Mouse (Mus musculus) liver, embryonic 16.5 days (tissue): Measurements from ENCODE around the gene Smyd3. TPM values are rescaled to one million over a fixed set of nuclear protein-coding genes. Genes with fewer than 3 reads are reported as not detected.

Source experiments
- ATAC-seq: fragments of 200-750 bp; cut with Nextera tagmentation; 2 replicates; pipeline ENCODE4 v1.8.0; 2017; ENCODE audit warnings: low read depth, mild to moderate bottlenecking, moderate number of reproducible peaks, moderate library complexity
- H3K27ac ChIP-seq: fragments of 300-500 bp; sonication (generic); 2 replicates; pipeline ENCODE4 v1.5.1; 2014; ENCODE audit warnings: mild to moderate bottlenecking, low read length
- H3K27me3 ChIP-seq: fragments of 300-500 bp; sonication (generic); 2 replicates; pipeline ENCODE4 v1.6.1; 2014; ENCODE audit warnings: low read depth, low read length, mixed read lengths; ENCODE audit not compliant: control insufficient read depth, insufficient read depth
- H3K36me3 ChIP-seq: fragments of 300-500 bp; sonication (generic); 2 replicates; pipeline ENCODE4 v1.6.1; 2014; ENCODE audit warnings: mild to moderate bottlenecking; ENCODE audit not compliant: control insufficient read depth, insufficient read depth
- H3K4me1 ChIP-seq: fragments of 300-500 bp; sonication (generic); 2 replicates; pipeline ENCODE4 v1.6.1; 2014; ENCODE audit warnings: low read depth, low read length, mixed read lengths; ENCODE audit not compliant: control insufficient read depth
- H3K4me2 ChIP-seq: fragments of 300-500 bp; sonication (generic); 2 replicates; pipeline ENCODE4 v1.6.1; 2014; ENCODE audit warnings: low read depth, low read length, mixed read lengths
- H3K4me3 ChIP-seq: fragments of 300-500 bp; sonication (generic); 2 replicates; pipeline ENCODE4 v1.5.1; 2014; ENCODE audit warnings: low read depth, mild to moderate bottlenecking, low read length
- H3K9ac ChIP-seq: fragments of 300-500 bp; sonication (generic); 2 replicates; pipeline ENCODE4 v1.6.1; 2014; ENCODE audit warnings: low read depth, low read length
- H3K9me3 ChIP-seq: fragments of 300-500 bp; sonication (generic); replicated peaks from 2 replicates; pipeline ENCODE4 v1.6.1; 2016; ENCODE audit warnings: low read length; ENCODE audit not compliant: control insufficient read depth
- WGBS: fragments of 180-500 bp; shearing (Covaris S2); extraction: QIAGEN DNeasy Blood & Tissue Kit; methylation state at CpG from one replicate; pipeline ENCODE4 v1.1.7; 2014; ENCODE audit not compliant: insufficient replicate concordance; 5-methylcytosine and 5-hydroxymethylcytosine counted together
- polyA plus RNA-seq: library from polyadenylated mRNA; unstranded; fragments of >200 nt; fragmentation: Nextera tagmentation; extraction: Ambion mirVana; gene quantifications from 2 replicates; pipeline ENCODE4 v1.2.1, GENCODE M21; 2015

The Smyd3 gene
- polyA plus RNA-seq, 1 experiment from 2014 or later, result 6.4 TPM

DNA sequence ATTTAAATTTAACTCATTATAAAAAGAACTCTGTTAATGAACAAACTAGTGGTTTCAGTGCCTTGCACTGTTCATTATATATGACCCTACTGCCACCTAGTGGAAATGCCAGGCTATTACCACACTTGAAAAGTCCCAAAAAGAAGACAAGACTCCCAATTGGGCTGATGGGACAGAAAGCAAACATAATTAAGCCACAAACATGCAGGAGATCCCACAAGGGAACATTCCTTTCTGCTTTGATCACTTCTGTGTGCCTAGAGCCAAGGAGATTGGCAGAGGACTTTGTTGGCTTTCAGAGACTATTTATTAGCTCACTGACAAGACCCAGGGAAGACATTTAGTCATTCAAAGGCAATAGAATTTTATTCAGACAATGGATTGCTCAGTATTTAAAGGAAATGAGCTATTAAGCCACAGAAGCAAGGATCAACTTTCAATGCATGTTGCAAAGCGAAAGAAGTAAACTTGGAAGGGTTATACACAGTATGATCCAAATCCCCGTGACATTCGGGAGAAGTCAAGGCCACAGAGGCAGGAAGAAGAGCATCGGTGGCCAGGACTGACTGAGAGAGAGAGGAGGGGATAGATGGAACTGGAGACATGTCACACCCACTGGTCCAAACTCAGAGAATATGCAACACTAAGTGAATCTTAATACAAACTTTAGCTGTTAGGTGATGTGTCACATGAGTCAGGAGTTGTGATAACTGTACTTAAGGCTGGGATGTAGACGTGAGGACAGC is 40.5 kb downstream of the Smyd3 start:
- no peak overlapping the region for H3K4me2 ChIP-seq
- ATAC-seq, result no peak
- H3K9ac ChIP-seq, result no peak overlapping the region
- no peaks in the 10 kb centered on the region for H3K4me1 ChIP-seq
- no peak overlapping the region for H3K27ac ChIP-seq
- H3K36me3 ChIP-seq, result no peaks in the 10 kb centered on the region
- 61% methylated on average over 5 of the region's 5 CpGs for WGBS
- no peaks in the 10 kb centered on the region for H3K9me3 ChIP-seq
- no peak overlapping the region for H3K4me3 ChIP-seq
- H3K27me3 ChIP-seq, result no peaks in the 10 kb centered on the region

DNA sequence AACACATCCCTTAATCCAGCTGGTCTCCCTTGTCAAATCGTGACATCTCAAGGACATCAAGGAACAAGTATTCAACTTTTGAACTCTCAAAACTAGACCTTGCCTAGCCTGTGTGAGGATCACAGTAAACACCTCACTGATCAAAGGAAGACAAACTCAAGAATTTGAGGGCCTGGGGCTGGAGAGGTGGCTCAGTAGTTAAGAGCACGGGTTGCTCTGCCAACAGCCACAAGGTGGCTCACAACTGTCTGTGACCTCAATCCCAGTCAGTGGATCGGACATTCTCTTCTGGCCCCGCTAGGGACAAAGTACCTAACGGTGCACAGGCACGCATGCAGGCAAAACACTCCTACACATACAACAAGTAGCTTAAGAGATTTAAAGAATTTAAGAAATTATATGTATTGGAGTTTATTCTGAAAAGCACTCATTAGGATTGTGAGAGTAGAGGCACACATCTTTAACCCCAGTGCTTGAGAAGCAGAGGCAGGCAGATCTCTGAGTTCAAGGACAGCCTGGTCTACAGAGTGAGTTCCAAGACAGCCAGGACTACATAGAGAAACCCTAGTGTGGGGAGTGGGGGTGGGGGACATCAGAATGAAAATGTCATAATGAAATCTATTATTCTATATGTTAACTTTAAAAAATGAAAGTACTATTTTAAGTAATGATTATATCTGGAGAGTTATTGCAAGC is 41.2 kb downstream of the Smyd3 start:
- ATAC-seq, result no peak
- no peak overlapping the region for H3K4me2 ChIP-seq
- no peak overlapping the region for H3K27ac ChIP-seq
- no peaks in the 10 kb centered on the region for H3K27me3 ChIP-seq
- WGBS, result 62% methylated on average over 6 of the region's 6 CpGs
- no peaks in the 10 kb centered on the region for H3K36me3 ChIP-seq
- no peaks in the 10 kb centered on the region for H3K9me3 ChIP-seq
- no peak overlapping the region for H3K4me3 ChIP-seq
- H3K9ac ChIP-seq, result no peak overlapping the region
- no peaks in the 10 kb centered on the region for H3K4me1 ChIP-seq

DNA sequence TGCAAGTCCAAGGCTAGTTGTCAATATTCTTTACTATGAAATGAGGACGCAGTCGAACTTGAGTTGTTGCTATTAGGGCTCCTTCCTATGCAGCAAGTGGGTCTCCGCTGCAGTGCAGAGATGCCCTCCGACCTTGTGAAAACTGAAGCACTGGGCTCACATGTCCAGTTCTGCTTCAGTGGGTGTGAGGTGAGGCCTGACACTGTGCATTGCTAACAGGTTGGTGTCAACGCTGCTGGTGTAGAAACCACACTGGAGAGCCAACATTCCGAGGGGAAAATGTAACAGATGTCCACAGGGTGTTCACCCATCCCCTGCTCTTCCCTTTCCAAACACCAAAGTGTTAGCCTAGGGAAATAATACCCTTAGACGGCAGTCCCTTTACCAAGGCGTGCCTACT is 43.1 kb downstream of the Smyd3 start:
- Histone ChIP-seq H3K36me3 (no peaks in the 10 kb centered on the region), H3K9ac (no peak overlapping the region), H3K9me3 (no peaks in the 10 kb centered on the region), H3K27ac (no peak overlapping the region), H3K4me3 (no peak overlapping the region), H3K27me3 (no peaks in the 10 kb centered on the region), H3K4me1 (no peaks in the 10 kb centered on the region), H3K4me2 (no peak overlapping the region)
- WGBS, result 78% methylated on average over 8 of the region's 8 CpGs
- ATAC-seq, result no peak

DNA sequence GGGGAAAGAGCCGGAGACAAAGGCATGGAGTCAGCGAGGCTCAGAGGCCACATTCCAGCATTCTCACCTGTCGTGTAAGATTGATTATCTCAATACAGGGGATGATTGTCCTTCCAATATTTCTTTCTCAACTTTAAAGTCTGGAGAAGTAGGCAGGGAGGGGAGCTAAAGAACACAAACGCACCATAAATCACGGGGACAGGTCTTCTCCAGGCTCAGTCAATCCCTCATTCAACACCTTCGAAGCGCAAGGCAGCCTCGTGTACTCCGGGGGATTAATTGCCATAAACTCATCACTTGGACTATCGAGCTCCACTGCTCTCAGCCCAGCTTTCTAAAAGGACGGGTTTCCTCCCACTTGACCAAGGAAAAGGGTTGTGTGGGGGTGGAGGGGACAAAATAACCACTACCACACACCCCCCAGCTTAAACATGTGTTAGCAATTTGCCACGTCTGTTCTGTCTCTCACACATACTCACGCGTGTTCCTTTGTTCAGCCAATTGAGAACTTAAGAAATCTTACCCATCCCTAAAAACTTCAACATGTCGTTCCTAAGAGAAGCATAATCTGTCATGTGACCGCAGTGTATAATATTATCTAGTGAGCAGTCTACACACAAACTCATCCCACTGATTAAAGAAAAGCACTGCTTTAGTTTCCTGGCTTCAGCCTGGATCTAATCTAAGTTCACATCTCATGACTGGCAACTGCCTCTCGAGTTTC is 43.8 kb downstream of the Smyd3 start:
- no peak overlapping the region for H3K9ac ChIP-seq
- WGBS, result 72% methylated on average over 17 of the region's 17 CpGs

DNA sequence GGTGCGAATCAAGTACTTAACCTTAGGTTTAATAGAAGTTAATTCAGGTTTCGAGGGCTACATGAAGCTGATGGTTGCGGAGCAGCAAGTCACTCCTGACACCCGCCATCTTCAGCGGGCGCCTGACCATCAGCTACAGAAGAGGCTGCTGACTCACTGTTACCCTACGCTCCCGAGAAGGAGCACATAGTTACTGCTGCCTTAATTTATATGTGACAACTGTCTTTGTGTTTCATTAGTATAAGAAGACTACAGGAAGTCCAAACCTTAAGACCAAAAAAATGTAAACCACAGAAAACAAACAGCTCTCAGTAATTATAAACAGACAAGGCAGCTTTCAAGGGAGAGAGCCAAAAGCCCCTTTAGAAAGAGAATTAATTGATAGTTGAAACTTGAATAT is 49.9 kb downstream of the Smyd3 start:
- Histone ChIP-seq H3K9ac (no peak overlapping the region), H3K4me1 (no peaks in the 10 kb centered on the region), H3K9me3 (no peaks in the 10 kb centered on the region), H3K27me3 (no peaks in the 10 kb centered on the region), H3K4me3 (no peak overlapping the region), H3K36me3 (no peaks in the 10 kb centered on the region; the same call in 1 of the 2 replicates), H3K27ac (no peak overlapping the region), H3K4me2 (no peak overlapping the region)
- ATAC-seq, result no peak
- WGBS, result 73% methylated on average over 8 of the region's 8 CpGs

More for the DNA sequence above, 43.8 kb downstream of the Smyd3 start:
- Histone ChIP-seq H3K27ac (no peak overlapping the region), H3K27me3 (no peaks in the 10 kb centered on the region), H3K4me1 (no peaks in the 10 kb centered on the region), H3K36me3 (no peaks in the 10 kb centered on the region), H3K9me3 (no peaks in the 10 kb centered on the region), H3K4me3 (no peak overlapping the region), H3K4me2 (no peak overlapping the region)
- no peak for ATAC-seq

DNA sequence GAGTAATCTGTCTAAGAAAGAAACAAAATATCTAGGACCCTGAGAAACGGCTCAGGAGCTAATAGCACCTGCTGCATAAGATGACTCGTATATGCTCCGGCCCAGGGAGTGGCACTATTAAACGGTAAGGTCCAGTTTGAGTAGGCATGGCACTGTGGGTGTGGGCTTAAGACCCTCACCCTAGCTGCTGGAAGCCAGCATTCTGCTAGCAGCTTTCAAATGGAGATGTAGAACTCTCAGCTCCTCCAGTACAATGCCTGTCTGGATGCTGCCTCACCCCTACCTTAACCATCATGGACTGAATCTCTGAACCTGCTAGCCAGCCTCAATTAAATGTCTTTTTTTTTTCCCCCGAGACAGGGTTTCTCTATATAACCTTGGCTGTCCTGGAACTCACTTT is 55.5 kb downstream of the Smyd3 start:
- Histone ChIP-seq H3K9ac (no peak overlapping the region), H3K4me1 (no peaks in the 10 kb centered on the region), H3K27ac (no peak overlapping the region), H3K4me2 (no peak overlapping the region), H3K27me3 (no peaks in the 10 kb centered on the region), H3K4me3 (no peak overlapping the region), H3K9me3 (no peaks in the 10 kb centered on the region), H3K36me3 (no peaks in the 10 kb centered on the region; the same call in 1 of the 2 replicates)
- 69% methylated on average over 5 of the region's 5 CpGs for WGBS
- ATAC-seq, result no peak

DNA sequence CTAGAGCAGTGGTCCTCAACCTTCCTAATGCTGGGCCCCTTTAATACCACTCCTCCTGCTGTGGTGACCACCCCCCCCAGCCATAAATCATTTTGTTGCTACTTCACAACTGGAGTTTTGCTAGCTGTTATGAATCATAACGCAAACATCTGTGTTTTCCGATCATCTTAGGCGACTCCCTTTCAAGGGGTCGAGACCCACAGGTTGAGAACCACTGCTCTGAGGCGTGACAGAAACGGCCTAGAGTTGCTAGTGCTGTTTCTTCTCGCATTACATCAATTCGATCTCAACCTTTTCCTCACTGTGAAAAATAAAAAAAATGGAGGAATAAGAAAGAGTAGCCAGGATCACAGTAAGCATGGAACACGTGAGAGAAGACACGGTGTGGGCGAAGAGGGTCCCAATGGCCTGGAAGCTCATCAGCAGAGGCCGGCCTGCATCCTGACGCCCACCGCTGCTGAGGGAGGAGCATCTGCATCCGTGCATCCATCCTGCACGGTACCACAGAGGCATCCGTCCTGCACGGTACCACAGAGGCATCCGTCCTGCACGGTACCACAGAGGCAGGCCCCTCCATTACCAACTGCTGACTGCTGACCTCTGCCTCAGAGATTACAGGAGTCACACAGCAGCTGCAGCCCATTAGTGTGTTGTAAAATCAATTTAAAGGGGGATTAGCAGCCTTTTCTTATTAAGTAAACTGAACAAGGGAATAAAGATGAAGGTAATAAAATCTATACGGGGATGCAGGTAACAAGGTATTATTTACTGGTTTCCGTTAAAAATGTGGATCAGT is 56.6 kb downstream of the Smyd3 start:
- Histone ChIP-seq H3K4me3 (no peak overlapping the region), H3K36me3 (no peaks in the 10 kb centered on the region), H3K4me2 (no peak overlapping the region), H3K4me1 (no peaks in the 10 kb centered on the region), H3K27ac (no peak overlapping the region), H3K27me3 (no peaks in the 10 kb centered on the region), H3K9me3 (no peaks in the 10 kb centered on the region), H3K9ac (no peak overlapping the region)
- 77% methylated on average over 22 of the region's 22 CpGs for WGBS
- ATAC-seq, result no peak

DNA sequence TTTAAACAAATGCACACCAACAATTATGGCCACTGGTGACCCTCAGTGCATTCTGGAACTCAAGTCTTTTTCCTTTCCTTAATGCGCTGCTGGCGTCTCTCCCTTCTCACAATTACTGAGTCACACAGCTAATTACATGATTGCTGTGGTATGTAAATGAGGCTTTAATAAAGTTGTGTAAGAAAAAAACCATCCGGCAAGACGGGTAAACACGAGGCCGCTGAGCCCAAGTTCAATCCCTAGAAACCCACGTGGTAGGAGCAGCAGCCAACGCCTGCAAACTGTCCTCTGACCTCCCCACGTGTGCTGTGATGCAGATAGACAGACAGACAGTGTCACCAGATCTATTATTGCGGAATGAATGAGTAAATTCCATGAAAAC is 58.9 kb downstream of the Smyd3 start:
- Histone ChIP-seq H3K27me3 (no peaks in the 10 kb centered on the region), H3K36me3 (no peaks in the 10 kb centered on the region), H3K4me3 (no peak overlapping the region), H3K9me3 (no peaks in the 10 kb centered on the region), H3K9ac (no peak overlapping the region), H3K4me1 (no peaks in the 10 kb centered on the region), H3K27ac (no peak overlapping the region), H3K4me2 (no peak overlapping the region)
- 74% methylated on average over 10 of the region's 10 CpGs for whole genome bisulfite sequencing
- ATAC-seq, result no peak
